Mouse (Mus musculus): ENCODE measurements around the gene Zc2hc1b.

GRCm38 (mm10) chr10:13127335-13127734, 50.5 kb downstream of the Zc2hc1b start:
- TF ChIP-seq CTCF (IDR thresholded peaks at IDR 0.05; ENCODE audit: low read depth, low read length), result no peak
- no peak for TF ChIP-seq POLR2AphosphoS5 (IDR thresholded peaks at IDR 0.05; ENCODE audit: insufficient replicate concordance, low read depth, low read length)
- no peak for TF ChIP-seq GATA1 (IDR thresholded peaks at IDR 0.05; ENCODE audit: borderline replicate concordance, low read length)
- TF ChIP-seq TAL1 (conservative IDR thresholded peaks at IDR 0.05; ENCODE audit: low read depth, low read length), result no peak

Measured in G1E (cell line).